Mouse (Mus musculus): ENCODE measurements at regions not wholly inside any gene's neighbourhood (a gene's known extent, or its start where the extent isn't known, plus 50 kb on each side); places are given as distances from the start of the nearest gene placed in this dataset.

GRCm38 (mm10) chr7:130089896-130090610 is 430.1 kb downstream of the Ate1 start:
- Histone ChIP-seq H3K27me3 (replicated peaks) (no peaks in the 10 kb centered on the region), H3K4me2 (replicated peaks) (no peak overlapping the region), H3K4me1 (replicated peaks) (no peaks in the 10 kb centered on the region), H3K4me3 (replicated peaks) (no peak overlapping the region), H3K27ac (no peak overlapping the region), H3K9me3 (no peaks in the 10 kb centered on the region), H3K9ac (no peak overlapping the region), H3K36me3 (no peaks in the 10 kb centered on the region)
- no peak for ATAC-seq
- 91% methylated on average over 8 of the region's 8 CpGs for WGBS

GRCm38 (mm10) chr7:130091942-130092341 is 428.2 kb downstream of the Ate1 start:
- H3K36me3 ChIP-seq = no peaks in the 10 kb centered on the region
- no peaks in the 10 kb centered on the region for H3K4me1 ChIP-seq (replicated peaks)
- WGBS = 55% methylated on average over 3 of the region's 3 CpGs
- H3K4me2 ChIP-seq (replicated peaks) = no peak overlapping the region
- ATAC-seq = no peak
- H3K9me3 ChIP-seq = no peaks in the 10 kb centered on the region
- no peak overlapping the region for H3K9ac ChIP-seq
- H3K27me3 ChIP-seq (replicated peaks) = no peaks in the 10 kb centered on the region
- H3K27ac ChIP-seq = no peak overlapping the region
- H3K4me3 ChIP-seq (replicated peaks) = no peak overlapping the region

GRCm38 (mm10) chr7:130095141-130095540 is 425.0 kb downstream of the Ate1 start:
- no peak for ATAC-seq
- 86% methylated on average over 4 of the region's 4 CpGs for WGBS
- no peaks in the 10 kb centered on the region for H3K36me3 ChIP-seq
- H3K4me1 ChIP-seq (replicated peaks) = peaks cover 5% of the 10 kb centered on the region; the same call in 1 of the 2 replicates
- no peak overlapping the region for H3K4me2 ChIP-seq (replicated peaks)
- H3K9me3 ChIP-seq = no peaks in the 10 kb centered on the region
- H3K27ac ChIP-seq = no peak overlapping the region
- H3K27me3 ChIP-seq (replicated peaks) = no peaks in the 10 kb centered on the region
- no peak overlapping the region for H3K9ac ChIP-seq
- H3K4me3 ChIP-seq (replicated peaks) = no peak overlapping the region

- no peak overlapping the region for H3K9ac ChIP-seq
- peak; percentile 74 for ATAC-seq
- H3K9me3 ChIP-seq = no peaks in the 10 kb centered on the region
Observed at GRCm38 (mm10) chr7:130098606-130099005, 421.6 kb downstream of the Ate1 start.

GRCm38 (mm10) chr7:130102671-130103070 is 417.5 kb downstream of the Ate1 start:
- Histone ChIP-seq H3K4me2 (replicated peaks) (no peak overlapping the region), H3K4me1 (replicated peaks) (peaks cover 5% of the 10 kb centered on the region; the same call in 1 of the 2 replicates), H3K27me3 (replicated peaks) (no peaks in the 10 kb centered on the region), H3K4me3 (replicated peaks) (no peak overlapping the region), H3K9me3 (no peaks in the 10 kb centered on the region), H3K36me3 (no peaks in the 10 kb centered on the region), H3K27ac (no peak overlapping the region), H3K9ac (no peak overlapping the region)
- no peak for ATAC-seq
- WGBS = 71% methylated on average over 5 of the region's 5 CpGs

More at GRCm38 (mm10) chr7:130098606-130099005, 421.6 kb downstream of the Ate1 start:
- Histone ChIP-seq H3K4me3 (replicated peaks) (no peak overlapping the region), H3K4me1 (replicated peaks) (peaks cover 5% of the 10 kb centered on the region; the same call in 1 of the 2 replicates), H3K4me2 (replicated peaks) (no peak overlapping the region), H3K27me3 (replicated peaks) (no peaks in the 10 kb centered on the region), H3K27ac (no peak overlapping the region), H3K36me3 (no peaks in the 10 kb centered on the region)
- 42% methylated on average over 10 of the region's 10 CpGs for WGBS

GRCm38 (mm10) chr7:130106961-130107360 is 413.2 kb downstream of the Ate1 start:
- H3K9me3 ChIP-seq = no peaks in the 10 kb centered on the region
- ATAC-seq = no peak
- H3K9ac ChIP-seq = no peak overlapping the region
- H3K27me3 ChIP-seq (replicated peaks) = no peaks in the 10 kb centered on the region
- no peak overlapping the region for H3K4me3 ChIP-seq (replicated peaks)
- no peak overlapping the region for H3K4me2 ChIP-seq (replicated peaks)
- WGBS = 77% methylated on average over 5 of the region's 5 CpGs
- H3K36me3 ChIP-seq = no peaks in the 10 kb centered on the region
- H3K27ac ChIP-seq = no peak overlapping the region
- 0 out of 2 replicates have a peak, but pooled peaks cover 4% of the 10 kb centered on the region for H3K4me1 ChIP-seq (replicated peaks)

GRCm38 (mm10) chr7:130108362-130108761 is 411.8 kb downstream of the Ate1 start:
- no peak overlapping the region for H3K27ac ChIP-seq

More at GRCm38 (mm10) chr7:130108362-130108761, 411.8 kb downstream of the Ate1 start:
- H3K9ac ChIP-seq = no peak overlapping the region
- no peak for ATAC-seq
- no peaks in the 10 kb centered on the region for H3K27me3 ChIP-seq (replicated peaks)
- H3K4me1 ChIP-seq (replicated peaks) = 0 out of 2 replicates have a peak, but pooled peaks cover 4% of the 10 kb centered on the region
- H3K4me2 ChIP-seq (replicated peaks) = no peak overlapping the region
- 80% methylated on average over 17 of the region's 17 CpGs for WGBS
- no peaks in the 10 kb centered on the region for H3K9me3 ChIP-seq
- H3K4me3 ChIP-seq (replicated peaks) = no peak overlapping the region
- H3K36me3 ChIP-seq = no peaks in the 10 kb centered on the region
